ENCODE assay signal across 10 mouse cellular contexts in genomic region chr11:30404619-30405200, GRCm38 (mm10).
A peak's percentile ranks its signal among the peaks of the same experiment; 100 is the strongest.
DNase-seq lines count a peak whose midpoint lies in the region; ATAC-seq and TF ChIP-seq lines count a peak whose summit lies in the region.
"Had no signal": no experiment of that assay in that cellular context is flagged by ENCODE, and none has a peak within 500 bp of the region (broad histone marks: within the 10 kb centered on the region; RNA-seq: fewer than 3 reads in every experiment).

No protein-coding gene starts in this region.

- 0 out of 2 replicates have a peak overlapping the region, but pooled peaks have one; percentile 16 for H3K27ac ChIP-seq in kidney, adult 2 months (ENCODE audit: insufficient read depth, low read depth, low read length)
- peak overlapping the region; percentile 65 for H3K27ac ChIP-seq in heart, embryonic 13.5 days (replicated peaks)

- peak; percentile 2 for DNase-seq in kidney, adult 2 months
- DNase-seq in kidney, postnatal 25 days: no peak
- peak; percentile 6 for DNase-seq in Muller cell, postnatal 12 days (ENCODE audit: inconsistent ontology term)
- DNase-seq in embryo, embryonic 10.5 days (ENCODE audit: low spot score): peak; percentile 47
- DNase-seq in thymus, postnatal 36 days: no peak
- DNase-seq: thymus, postnatal 4 days had no signal

- TF ChIP-seq CTCF in kidney, adult 2 months (conservative IDR thresholded peaks at IDR 0.05; ENCODE audit: insufficient read depth, insufficient read length, low read depth, low read length): no peak

- no peaks in the 10 kb centered on the region for H3K36me3 ChIP-seq in kidney, adult 2 months (ENCODE audit: control insufficient read depth, insufficient read depth, low read length)
- no peaks in the 10 kb centered on the region for H3K36me3 ChIP-seq in heart, embryonic 13.5 days

- H3K9ac ChIP-seq in heart, embryonic 13.5 days: no peak overlapping the region

- H3K27me3 ChIP-seq in kidney, adult 2 months (replicated peaks; ENCODE audit: control insufficient read depth, insufficient read depth, low read length): no peaks in the 10 kb centered on the region
- H3K27me3 ChIP-seq in heart, embryonic 13.5 days (replicated peaks): no peaks in the 10 kb centered on the region

- H3K9me3 ChIP-seq in heart, embryonic 13.5 days: no peaks in the 10 kb centered on the region

- WGBS in kidney, adult 2 months: 61% methylated on average over 4 of the region's 4 CpGs
- 68% methylated on average over 4 of the region's 4 CpGs for WGBS in heart, embryonic 13.5 days

- H3K4me1 ChIP-seq in kidney, adult 2 months (ENCODE audit: control insufficient read depth, insufficient read depth, low read length): 0 out of 2 replicates have a peak, but pooled peaks cover 4% of the 10 kb centered on the region
- H3K4me1 ChIP-seq in heart, embryonic 13.5 days: peaks cover 16% of the 10 kb centered on the region

- ATAC-seq in heart, embryonic 13.5 days (ENCODE audit: extremely low read depth, insufficient number of reproducible peaks, low FRiP score, low TSS enrichment): no peak
- ATAC-seq in erythroblast, adult 5-6 weeks (replicated peaks; ENCODE audit: low FRiP score, poor library complexity, severe bottlenecking): no peak
- no peak for ATAC-seq in granulocyte monocyte progenitor cell, adult 5-6 weeks (replicated peaks; ENCODE audit: poor library complexity, severe bottlenecking)

- H3K4me2 ChIP-seq in heart, embryonic 13.5 days: no peak overlapping the region

- no peak overlapping the region for H3K4me3 ChIP-seq in kidney, adult 2 months (ENCODE audit: insufficient read depth, low read depth, low read length)
- no peak overlapping the region for H3K4me3 ChIP-seq in heart, embryonic 13.5 days
- H3K4me3 ChIP-seq: erythroblast, embryonic 14.5 days had no signal

- no peak for TF ChIP-seq POLR2A in kidney, adult 2 months (IDR thresholded peaks at IDR 0.05; ENCODE audit: low read depth, low read length)

Comparison
In these comparisons a context has a peak if more than half of its experiments do, and no peak if none do; other contexts are left out.
1. DNase-seq: peak in kidney, adult 2 months (single experiment), Muller cell, postnatal 12 days (single experiment) and embryo, embryonic 10.5 days (single experiment); none in kidney, postnatal 25 days (0 of 2) and thymus, postnatal 36 days (0 of 2).